Mouse (Mus musculus) embryonic fibroblast, embryonic 13.5 days (primary cell): ENCODE data around the gene Gabbr2.

Experiments used
- CTCF ChIP-seq: IDR thresholded peaks from 2 replicates; pipeline ENCODE4 v1.5.1; 2011; ENCODE audit warnings: mild to moderate bottlenecking, control low read depth, low read length, moderate library complexity, borderline replicate concordance; ENCODE audit not compliant: insufficient read depth
- POLR2A ChIP-seq: IDR thresholded peaks from 2 replicates; pipeline ENCODE4 v1.6.1; 2011; ENCODE audit warnings: low read depth, mild to moderate bottlenecking, control low read depth, low read length, moderate library complexity

DNA sequence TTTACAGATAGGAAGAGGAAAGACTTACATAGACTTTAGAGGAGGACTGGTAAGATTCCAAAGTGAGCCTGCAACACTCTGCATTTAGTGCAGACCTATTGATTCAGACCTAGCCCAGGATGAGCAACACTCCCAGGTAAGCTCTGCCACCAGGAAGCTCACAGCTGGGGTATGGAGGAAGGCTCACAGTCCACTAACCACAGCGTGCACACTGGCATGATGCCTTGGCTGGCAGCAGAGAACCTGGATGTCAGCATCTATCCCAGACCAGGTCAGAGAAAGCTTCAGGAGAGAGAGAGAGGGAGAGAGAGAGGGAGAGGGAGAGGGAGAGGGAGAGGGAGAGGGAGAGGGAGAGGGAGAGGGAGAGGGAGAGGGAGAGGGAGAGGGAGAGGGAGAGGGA, 231.8 kb downstream of the Gabbr2 start:
- TF ChIP-seq CTCF (no peak), POLR2A (no peak)
